In genomic region chr8:70371951-70372350, GRCm38 (mm10) we compare ENCODE assay signal across 15 mouse cellular contexts. TPM values are rescaled to one million over a fixed set of nuclear protein-coding genes. Genes with fewer than 3 reads are reported as not detected.
A peak's percentile ranks its signal among the peaks of the same experiment; 100 is the strongest.
DNase-seq lines count a peak whose midpoint lies in the region; ATAC-seq and TF ChIP-seq lines count a peak whose summit lies in the region.
"Had no signal": no experiment of that assay in that cellular context is flagged by ENCODE, and none has a peak within 500 bp of the region (broad histone marks: within the 10 kb centered on the region; RNA-seq: fewer than 3 reads in every experiment).

No protein-coding gene starts in this region.

- peaks cover 47% of the 10 kb centered on the region for H3K4me1 ChIP-seq in heart, embryonic 15.5 days (replicated peaks)
- peaks cover 4% of the 10 kb centered on the region; the same call in 1 of the 2 replicates for H3K4me1 ChIP-seq in cerebellum, adult 2 months (ENCODE audit: control insufficient read depth, insufficient read depth, low read length)

- H3K9me3 ChIP-seq in heart, embryonic 15.5 days (replicated peaks) = no peaks in the 10 kb centered on the region
- H3K9me3 ChIP-seq: embryonic facial prominence, embryonic 12.5 days; forebrain, embryonic 12.5 days; midbrain, embryonic 13.5 days had no signal

- H3K4me2 ChIP-seq in heart, embryonic 15.5 days = no peak overlapping the region
- H3K4me2 ChIP-seq: embryonic facial prominence, embryonic 12.5 days; forebrain, embryonic 12.5 days; midbrain, embryonic 13.5 days had no signal

- WGBS in heart, embryonic 15.5 days = 29% methylated on average over 6 of the region's 6 CpGs
- 61% methylated on average over 6 of the region's 6 CpGs for WGBS in cerebellum, adult 2 months

- H3K36me3 ChIP-seq in heart, embryonic 15.5 days = no peaks in the 10 kb centered on the region
- H3K36me3 ChIP-seq: embryonic facial prominence, embryonic 12.5 days; forebrain, embryonic 12.5 days; midbrain, embryonic 13.5 days had no signal

- no peak for TF ChIP-seq POLR2A in cerebellum, adult 2 months (IDR thresholded peaks at IDR 0.05; ENCODE audit: borderline replicate concordance, insufficient read depth, low read length)

- no peak overlapping the region for H3K4me3 ChIP-seq in heart, embryonic 15.5 days
- H3K4me3 ChIP-seq in cerebellum, adult 2 months (replicated peaks; ENCODE audit: insufficient read depth, low read depth, low read length) = no peak overlapping the region
- H3K4me3 ChIP-seq: embryonic facial prominence, embryonic 12.5 days; forebrain, embryonic 12.5 days; midbrain, embryonic 13.5 days had no signal

- TF ChIP-seq CTCF in cerebellum, adult 2 months (IDR thresholded peaks at IDR 0.05; ENCODE audit: borderline replicate concordance, insufficient read depth, low read depth, low read length) = no peak

- DNase-seq in heart, adult 9 months (ENCODE audit: low spot score in 2 of 2) = no peak
- DNase-seq in 3T3-L1 (ENCODE audit: low read depth, low spot score) = peak; percentile 83
- peak; percentile 65 for DNase-seq in NIH3T3 (ENCODE audit: low read depth)
- DNase-seq in kidney, postnatal 36 days = peak; percentile 68 to 78
- no peak for DNase-seq in c-Kit-positive CD71-positive TER-119-positive erythroid progenitor cells, embryonic 14.5 days (ENCODE audit: low spot score)
- no peak for DNase-seq in cerebellum, adult 2 months
- DNase-seq: adrenal gland, postnatal 14 days; cerebellum, postnatal 36 days; lung, postnatal 4 days; thymus, adult 2 months had no signal

- no peak for ATAC-seq in heart, embryonic 15.5 days (replicated peaks; ENCODE audit: insufficient number of reproducible peaks, insufficient read depth, low FRiP score, low read depth)
- ATAC-seq: inflammation-experienced regulatory T-cells, adult 6 months; midbrain, embryonic 13.5 days had no signal

- peaks cover 56% of the 10 kb centered on the region for H3K27me3 ChIP-seq in heart, embryonic 15.5 days
- peaks cover 3% of the 10 kb centered on the region; the same call in 1 of the 2 replicates for H3K27me3 ChIP-seq in cerebellum, adult 2 months (ENCODE audit: control insufficient read depth, insufficient read depth, low read length)

- H3K9ac ChIP-seq in heart, embryonic 15.5 days = no peak overlapping the region
- H3K9ac ChIP-seq: embryonic facial prominence, embryonic 12.5 days; forebrain, embryonic 12.5 days; midbrain, embryonic 13.5 days had no signal

- H3K27ac ChIP-seq in heart, embryonic 15.5 days = peak overlapping the region; percentile 55
- no peak overlapping the region for H3K27ac ChIP-seq in cerebellum, adult 2 months (ENCODE audit: insufficient read depth, low read length)
- H3K27ac ChIP-seq: embryonic facial prominence, embryonic 12.5 days; forebrain, embryonic 12.5 days; midbrain, embryonic 13.5 days had no signal

RNA-seq across cellular contexts. Expression of gene Comp, which starts 1.4 kb away (rescaled TPM):
- polyA plus RNA-seq in heart, embryonic 15.5 days (2015; fragmentation: Nextera tagmentation; extraction: Ambion mirVana) = 2.8 and 4.0 TPM in 2 replicates
- 2.2 and 3.1 TPM in 2 replicates for polyA plus RNA-seq in cerebellum, adult 2 months (2012; rRNA removed)

RNA-seq across cellular contexts. Expression of gene Upf1, which starts 18.9 kb away (rescaled TPM):
- polyA plus RNA-seq in heart, embryonic 15.5 days (2015; fragmentation: Nextera tagmentation; extraction: Ambion mirVana) = 10.5 and 13.4 TPM in 2 replicates
- polyA plus RNA-seq in cerebellum, adult 2 months (2012; rRNA removed) = 37.9 and 41.3 TPM in 2 replicates

RNA-seq across cellular contexts. Expression of gene Gdf1, which starts 42.3 kb away (rescaled TPM):
- 0.31 and 1.4 TPM in 2 replicates for polyA plus RNA-seq in heart, embryonic 15.5 days (2015; fragmentation: Nextera tagmentation; extraction: Ambion mirVana)
- 19.1 and 21.0 TPM in 2 replicates for polyA plus RNA-seq in cerebellum, adult 2 months (2012; rRNA removed)

RNA-seq across cellular contexts. Expression of gene Cers1, which starts 56.4 kb away (rescaled TPM):
- 1.3 and 2.3 TPM in 2 replicates for polyA plus RNA-seq in heart, embryonic 15.5 days (2015; fragmentation: Nextera tagmentation; extraction: Ambion mirVana)
- polyA plus RNA-seq in cerebellum, adult 2 months (2012; rRNA removed) = 55.5 and 56.8 TPM in 2 replicates
- polyA plus RNA-seq: inflammation-experienced regulatory T-cells, adult 6 months had no signal

Comparison
In these comparisons a context has a peak if more than half of its experiments do, and no peak if none do; other contexts are left out.
1. DNase-seq: peak in 3T3-L1 (single experiment), NIH3T3 (single experiment) and kidney, postnatal 36 days (2 of 2); none in heart, adult 9 months (0 of 2), c-Kit-positive CD71-positive TER-119-positive erythroid progenitor cells, embryonic 14.5 days (single experiment) and cerebellum, adult 2 months (0 of 2).